Mouse (Mus musculus): ENCODE measurements around the gene Nlk. TPM values are rescaled to one million over a fixed set of nuclear protein-coding genes. Genes with fewer than 3 reads are reported as not detected.

Gene Nlk
- total and polyA plus RNA-seq, 3 experiments, result 14.8 to 22.4 (median 20.4) TPM

DNA sequence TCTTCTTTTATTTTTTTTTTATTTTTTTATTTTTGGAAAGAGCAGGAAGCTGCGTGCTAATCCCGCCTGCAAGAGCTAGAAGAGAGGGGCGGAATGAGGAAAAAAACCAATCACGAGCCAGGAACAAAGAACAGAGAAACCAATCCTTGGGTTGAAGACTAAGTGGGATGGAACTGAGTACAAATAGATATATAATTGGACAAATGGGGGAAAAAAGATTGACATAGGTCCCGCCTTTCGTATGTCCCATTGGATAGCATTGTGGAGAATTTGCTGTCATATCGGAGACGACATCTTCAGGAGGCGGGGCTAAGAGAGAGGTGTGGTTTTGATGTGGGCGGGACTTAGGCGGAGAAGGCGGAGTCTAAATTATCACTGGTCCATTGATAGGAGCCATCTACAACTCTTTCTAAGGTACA is 589 bp upstream of the Nlk start:
- H3K9ac ChIP-seq (ENCODE audit: insufficient read depth, low read depth), result peak overlapping the region; percentile 70; the same call in 1 of the 2 replicates
- DNase-seq (ENCODE audit: extremely low read depth), result peak; percentile 98
- H3K36me3 ChIP-seq (replicated peaks in 1 of 2; ENCODE audit: control insufficient read depth in 1 of 2, insufficient read depth in 1 of 2, low read length in 1 of 2), result peaks cover 0 to 19% of the 10 kb centered on the region in 2 experiments
- dilution Hi-C loops (cut with MboI; ENCODE audit: extremely low pct_ligation_motif_present, extremely low pct_unique_long_range_greater_than_20kb, low sequenced_read_pairs) (no loop called here), in situ Hi-C loops (cut with MboI; ENCODE audit: low pct_ligation_motif_present, low pct_unique_long_range_greater_than_20kb, low sequenced_read_pairs) (no loop called here)
- H3K4me1 ChIP-seq (ENCODE audit: control insufficient read depth in 1 of 2, insufficient read depth in 2 of 2), result peaks cover 13 to 41% of the 10 kb centered on the region in 2 experiments
- H3K27me3 ChIP-seq (replicated peaks), result peaks cover 5% of the 10 kb centered on the region
- peak overlapping the region; percentile 65 to 88 (median 73) for H3K4me3 ChIP-seq (replicated peaks in 1 of 3; ENCODE audit: low read depth in 2 of 3, low read length in 2 of 3, poor library complexity in 1 of 3)
- no peaks in the 10 kb centered on the region for H3K9me3 ChIP-seq (replicated peaks; ENCODE audit: low read length)
- TF ChIP-seq JUND (conservative IDR thresholded peaks at IDR 0.05; ENCODE audit: low read depth, low read length), result no peak
- peak; percentile 4; the same call in 1 of the 2 replicates for TF ChIP-seq ELF1 (IDR thresholded peaks at IDR 0.05; ENCODE audit: low read depth, low read length)
- peak; percentile 54; the same call in 1 of the 2 replicates for TF ChIP-seq MYC (IDR thresholded peaks at IDR 0.05; ENCODE audit: low read depth, low read length)
- TF ChIP-seq TBP (conservative IDR thresholded peaks at IDR 0.05; ENCODE audit: low read depth, low read length), result 0 out of 2 replicates have a peak, but pooled peaks have one; percentile 34
- TF ChIP-seq ZMIZ1 (IDR thresholded peaks at IDR 0.05; ENCODE audit: low read depth, low read length), result no peak
- TF ChIP-seq SIN3A (IDR thresholded peaks at IDR 0.05; ENCODE audit: low read length), result peak; percentile 8; the same call in 1 of the 2 replicates
- TF ChIP-seq POLR2A (IDR thresholded peaks at IDR 0.05; ENCODE audit: low read depth, low read length), result peak; percentile 28; the same call in 1 of the 2 replicates
- TF ChIP-seq CHD2 (IDR thresholded peaks at IDR 0.05; ENCODE audit: low read length), result peak; percentile 46
- no peak overlapping the region for H3K27ac ChIP-seq (ENCODE audit: insufficient read depth, low read depth)
- no peaks in the 10 kb centered on the region; the same call in 1 of the 2 replicates for H3K79me2 ChIP-seq (replicated peaks; ENCODE audit: control insufficient read depth, extremely low read depth, insufficient read depth, poor library complexity, severe bottlenecking)
- H3K4me2 ChIP-seq (ENCODE audit: insufficient read depth, low read depth, poor library complexity, severe bottlenecking), result peak overlapping the region; percentile 38; the same call in 1 of the 2 replicates

DNA sequence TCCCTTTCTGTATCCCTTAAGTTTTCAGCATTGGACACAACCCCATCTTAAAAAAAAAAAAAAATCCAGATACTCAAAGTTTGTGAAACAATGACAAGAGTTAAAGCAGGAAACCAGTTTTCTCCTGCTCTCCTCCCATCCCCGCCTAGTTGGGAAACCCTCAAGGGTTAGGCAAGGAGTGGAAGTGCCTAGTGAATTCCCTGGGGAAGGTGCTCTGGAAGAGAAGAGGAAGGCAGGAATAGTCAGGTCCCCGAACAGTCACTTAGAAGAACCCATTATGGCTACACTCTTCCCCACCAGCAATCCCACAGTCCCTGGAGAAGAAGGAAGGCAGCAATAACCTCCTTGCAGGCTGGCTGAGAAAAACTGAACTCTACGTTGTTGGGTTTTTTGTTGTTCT is 2.9 kb downstream of the Nlk start:
- no peaks in the 10 kb centered on the region for H3K9me3 ChIP-seq (replicated peaks; ENCODE audit: low read length)
- no peak overlapping the region for H3K27ac ChIP-seq (ENCODE audit: insufficient read depth, low read depth)
- H3K4me2 ChIP-seq (ENCODE audit: insufficient read depth, low read depth, poor library complexity, severe bottlenecking), result 0 out of 2 replicates have a peak overlapping the region, but pooled peaks have one; percentile 12
- dilution Hi-C loops (cut with MboI; ENCODE audit: extremely low pct_ligation_motif_present, extremely low pct_unique_long_range_greater_than_20kb, low sequenced_read_pairs), result no loop called here
- in situ Hi-C loops (cut with MboI; ENCODE audit: low pct_ligation_motif_present, low pct_unique_long_range_greater_than_20kb, low sequenced_read_pairs), result no loop called here
- peaks cover 11 to 59% of the 10 kb centered on the region in 2 experiments for H3K4me1 ChIP-seq (ENCODE audit: control insufficient read depth in 1 of 2, insufficient read depth in 2 of 2)
- H3K27me3 ChIP-seq (replicated peaks), result no peaks in the 10 kb centered on the region
- peaks cover 0 to 21% of the 10 kb centered on the region in 2 experiments for H3K36me3 ChIP-seq (replicated peaks in 1 of 2; ENCODE audit: control insufficient read depth in 1 of 2, insufficient read depth in 1 of 2, low read length in 1 of 2)
- no peak overlapping the region for H3K4me3 ChIP-seq (replicated peaks in 1 of 3; ENCODE audit: low read depth in 2 of 3, low read length in 2 of 3, poor library complexity in 1 of 3)
- DNase-seq (ENCODE audit: extremely low read depth), result no peak
- H3K79me2 ChIP-seq (replicated peaks; ENCODE audit: control insufficient read depth, extremely low read depth, insufficient read depth, poor library complexity, severe bottlenecking), result peaks cover 10% of the 10 kb centered on the region
- H3K9ac ChIP-seq (ENCODE audit: insufficient read depth, low read depth), result no peak overlapping the region
- no peak for TF ChIP-seq NRF1 (IDR thresholded peaks at IDR 0.05; ENCODE audit: low read depth, low read length)
- peak; percentile 53 for TF ChIP-seq ZNF384 (IDR thresholded peaks at IDR 0.05; ENCODE audit: low read depth, low read length)

DNA sequence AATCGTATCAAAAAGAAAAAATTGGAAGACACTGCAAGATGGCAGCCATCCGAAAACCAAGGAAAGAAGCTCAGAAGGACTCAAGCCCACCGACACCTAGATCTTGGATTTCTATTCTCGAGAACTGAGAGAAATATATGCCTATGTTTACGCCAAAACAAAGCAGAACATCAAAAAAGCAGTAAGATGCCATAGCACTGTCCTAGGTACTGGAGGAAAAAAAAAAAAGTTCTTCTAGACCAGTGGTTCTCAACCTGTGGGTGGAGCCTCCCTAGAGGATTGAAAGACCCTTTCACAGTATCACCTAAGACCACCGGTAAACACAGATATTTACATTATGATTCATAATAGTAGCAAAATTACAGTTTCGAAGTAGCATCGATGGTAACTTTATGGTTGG is 3.9 kb downstream of the Nlk start:
- H3K4me1 ChIP-seq (ENCODE audit: control insufficient read depth in 1 of 2, insufficient read depth in 2 of 2), result peaks cover 11 to 58% of the 10 kb centered on the region in 2 experiments

More for the DNA sequence above, 3.9 kb downstream of the Nlk start:
- Histone ChIP-seq H3K27ac (ENCODE audit: insufficient read depth, low read depth) (no peak overlapping the region), H3K9ac (ENCODE audit: insufficient read depth, low read depth) (no peak overlapping the region), H3K9me3 (replicated peaks; ENCODE audit: low read length) (no peaks in the 10 kb centered on the region), H3K27me3 (replicated peaks) (no peaks in the 10 kb centered on the region), H3K79me2 (replicated peaks; ENCODE audit: control insufficient read depth, extremely low read depth, insufficient read depth, poor library complexity, severe bottlenecking) (peaks cover 13% of the 10 kb centered on the region), H3K36me3 (replicated peaks in 1 of 2; ENCODE audit: control insufficient read depth in 1 of 2, insufficient read depth in 1 of 2, low read length in 1 of 2) (peaks cover 0 to 21% of the 10 kb centered on the region in 2 experiments), H3K4me2 (ENCODE audit: insufficient read depth, low read depth, poor library complexity, severe bottlenecking) (no peak overlapping the region), H3K4me3 (replicated peaks in 1 of 3; ENCODE audit: low read depth in 2 of 3, low read length in 2 of 3, poor library complexity in 1 of 3) (no peak overlapping the region)
- no peak for DNase-seq (ENCODE audit: extremely low read depth)
- TF ChIP-seq IRF4 (IDR thresholded peaks at IDR 0.05; ENCODE audit: low read depth, low read length), result no peak
- peak; percentile 72 for TF ChIP-seq ZNF384 (IDR thresholded peaks at IDR 0.05; ENCODE audit: low read depth, low read length)
- in situ Hi-C loops (cut with MboI; ENCODE audit: low pct_ligation_motif_present, low pct_unique_long_range_greater_than_20kb, low sequenced_read_pairs), result no loop called here
- dilution Hi-C loops (cut with MboI; ENCODE audit: extremely low pct_ligation_motif_present, extremely low pct_unique_long_range_greater_than_20kb, low sequenced_read_pairs), result no loop called here
